Mouse (Mus musculus) heart, embryonic 13.5 days (tissue): ENCODE measurements around the gene Fam124a. TPM values are rescaled to one million over a fixed set of nuclear protein-coding genes. Genes with fewer than 3 reads are reported as not detected.
"Not testable (repeated sequence)": the region's sequence is repeated elsewhere in the genome, so short reads cannot be mapped to it uniquely, and the experiment has no call there.

ENCODE experiments used
- ATAC-seq: fragments of 200-750 bp; cut with Nextera tagmentation; 2 replicates; pipeline ENCODE4 v1.8.0; 2017; ENCODE audit warnings: moderate TSS enrichment; ENCODE audit not compliant: insufficient number of reproducible peaks, low FRiP score, low TSS enrichment; ENCODE audit errors: extremely low read depth
- H3K27ac ChIP-seq: fragments of 300-500 bp; sonication (generic); replicated peaks from 2 replicates; pipeline ENCODE4 v1.5.1; 2015; ENCODE audit warnings: moderate library complexity, mild to moderate bottlenecking, inconsistent platforms
- H3K27me3 ChIP-seq: fragments of 300-500 bp; sonication (generic); replicated peaks from 2 replicates; pipeline ENCODE4 v1.6.1; 2015; ENCODE audit warnings: mild to moderate bottlenecking, inconsistent platforms
- H3K36me3 ChIP-seq: fragments of 300-500 bp; sonication (generic); 2 replicates; pipeline ENCODE4 v1.6.1; 2015; ENCODE audit warnings: mild to moderate bottlenecking, inconsistent platforms
- H3K4me1 ChIP-seq: fragments of 300-500 bp; sonication (generic); 2 replicates; pipeline ENCODE4 v1.6.1; 2015; ENCODE audit warnings: inconsistent platforms
- H3K4me2 ChIP-seq: fragments of 300-500 bp; sonication (generic); 2 replicates; pipeline ENCODE4 v1.6.1; 2015; ENCODE audit warnings: inconsistent platforms, mild to moderate bottlenecking, moderate library complexity
- H3K4me3 ChIP-seq: fragments of 300-500 bp; sonication (generic); 2 replicates; pipeline ENCODE4 v1.5.1; 2015; ENCODE audit warnings: moderate library complexity, mild to moderate bottlenecking, inconsistent platforms
- H3K9ac ChIP-seq: fragments of 300-500 bp; sonication (generic); 2 replicates; pipeline ENCODE4 v1.6.1; 2015; ENCODE audit warnings: inconsistent platforms, mild to moderate bottlenecking, moderate library complexity
- H3K9me3 ChIP-seq: fragments of 300-500 bp; sonication (generic); 2 replicates; pipeline ENCODE4 v1.6.1; 2016; ENCODE audit warnings: inconsistent platforms
- WGBS: fragments of 180-500 bp; shearing (Covaris S2); methylation state at CpG from one replicate; pipeline ENCODE4 v1.1.7; 2015; ENCODE audit warnings: mixed read lengths; 5-methylcytosine and 5-hydroxymethylcytosine counted together
- polyA plus RNA-seq: library from polyadenylated mRNA; unstranded; fragments of >200 nt; fragmentation: Nextera tagmentation; extraction: Ambion mirVana; gene quantifications from 2 replicates; pipeline ENCODE4 v1.2.1, GENCODE M21; 2015

Gene Fam124a
- polyA plus RNA-seq, 1 experiment from 2014 or later = 2.4 TPM

GRCm38 (mm10) chr14:62552771-62553170, 2.8 kb upstream of the Fam124a start:
- H3K36me3 ChIP-seq = no peaks in the 10 kb centered on the region

GRCm38 (mm10) chr14:62553786-62554185, 1.8 kb upstream of the Fam124a start:
- 72% methylated on average over 5 of the region's 5 CpGs for WGBS
- Histone ChIP-seq H3K4me3 (no peak overlapping the region), H3K9ac (no peak overlapping the region), H3K9me3 (no peaks in the 10 kb centered on the region), H3K4me2 (no peak overlapping the region), H3K36me3 (no peaks in the 10 kb centered on the region), H3K27me3 (peaks cover 38% of the 10 kb centered on the region), H3K27ac (no peak overlapping the region), H3K4me1 (peaks cover 15% of the 10 kb centered on the region)
- ATAC-seq = no peak

More at GRCm38 (mm10) chr14:62552771-62553170, 2.8 kb upstream of the Fam124a start:
- peaks cover 31% of the 10 kb centered on the region for H3K27me3 ChIP-seq
- no peak overlapping the region for H3K4me3 ChIP-seq
- H3K9ac ChIP-seq = no peak overlapping the region
- H3K4me1 ChIP-seq = peaks cover 15% of the 10 kb centered on the region
- no peak overlapping the region for H3K4me2 ChIP-seq
- ATAC-seq = no peak
- no peak overlapping the region for H3K27ac ChIP-seq
- 75% methylated on average over 4 of the region's 4 CpGs for WGBS
- H3K9me3 ChIP-seq = no peaks in the 10 kb centered on the region

GRCm38 (mm10) chr14:62555840-62556810, 588 bp downstream of the Fam124a start:
- Histone ChIP-seq H3K4me3 (peak overlapping the region; percentile 75), H3K4me2 (peak overlapping the region; percentile 97), H3K9ac (peak overlapping the region; percentile 84), H3K27ac (no peak overlapping the region), H3K27me3 (peaks cover 38% of the 10 kb centered on the region), H3K9me3 (no peaks in the 10 kb centered on the region), H3K4me1 (peaks cover 20% of the 10 kb centered on the region), H3K36me3 (no peaks in the 10 kb centered on the region)
- 11% methylated on average over 37 of the region's 38 CpGs for WGBS
- 0 out of 2 replicates have a peak, but pooled peaks have one; percentile 21 for ATAC-seq

- 81% methylated on average over 3 of the region's 3 CpGs for WGBS
- Histone ChIP-seq H3K4me3 (no peak overlapping the region), H3K9me3 (no peaks in the 10 kb centered on the region), H3K36me3 (no peaks in the 10 kb centered on the region), H3K9ac (no peak overlapping the region), H3K4me1 (peaks cover 20% of the 10 kb centered on the region), H3K27ac (no peak overlapping the region), H3K4me2 (peak overlapping the region; percentile 97; the same call in 1 of the 2 replicates), H3K27me3 (peaks cover 38% of the 10 kb centered on the region)
- ATAC-seq = no peak
Observed at GRCm38 (mm10) chr14:62557111-62557510, 1.6 kb downstream of the Fam124a start.

- H3K36me3 ChIP-seq = no peaks in the 10 kb centered on the region
- WGBS = 57% methylated on average over 17 of the region's 17 CpGs
- H3K27me3 ChIP-seq = peaks cover 16% of the 10 kb centered on the region
- no peak for ATAC-seq
- no peak overlapping the region for H3K4me2 ChIP-seq
- peaks cover 5% of the 10 kb centered on the region for H3K4me1 ChIP-seq
- no peak overlapping the region for H3K27ac ChIP-seq
- no peaks in the 10 kb centered on the region for H3K9me3 ChIP-seq
- H3K9ac ChIP-seq = 0 out of 2 replicates have a peak overlapping the region, but pooled peaks have one; percentile 14
- H3K4me3 ChIP-seq = no peak overlapping the region
Observed at GRCm38 (mm10) chr14:62561875-62562748, 6.6 kb downstream of the Fam124a start.

GRCm38 (mm10) chr14:62563679-62564078, 8.1 kb downstream of the Fam124a start:
- Histone ChIP-seq H3K4me2 (no peak overlapping the region), H3K4me3 (no peak overlapping the region), H3K27ac (no peak overlapping the region), H3K9me3 (no peaks in the 10 kb centered on the region), H3K27me3 (peaks cover 4% of the 10 kb centered on the region; the same call in 1 of the 2 replicates), H3K9ac (no peak overlapping the region), H3K4me1 (peaks cover 10% of the 10 kb centered on the region), H3K36me3 (no peaks in the 10 kb centered on the region)
- ATAC-seq = no peak
- WGBS = 65% methylated on average over 7 of the region's 7 CpGs

- H3K4me2 ChIP-seq, ATAC-seq, H3K4me3 ChIP-seq, H3K9me3 ChIP-seq, H3K36me3 ChIP-seq, H3K27ac ChIP-seq, H3K9ac ChIP-seq, H3K27me3 ChIP-seq: not testable (repeated sequence)
- WGBS = 79% methylated on average over 9 of the region's 9 CpGs
- peaks cover 20% of the 10 kb centered on the region for H3K4me1 ChIP-seq
Observed at GRCm38 (mm10) chr14:62566821-62567220, 11.3 kb downstream of the Fam124a start, which contains the start of gene Gm4131. TSS of gene Gm4131 (minus strand) at chr14:62566921.

GRCm38 (mm10) chr14:62569463-62569862, 13.9 kb downstream of the Fam124a start:
- no peak overlapping the region for H3K4me2 ChIP-seq
- peak overlapping the region; percentile 70 for H3K27ac ChIP-seq
- 76% methylated on average over 5 of the region's 5 CpGs for WGBS
- H3K9me3 ChIP-seq = no peaks in the 10 kb centered on the region
- peaks cover 30% of the 10 kb centered on the region for H3K4me1 ChIP-seq
- no peak overlapping the region for H3K9ac ChIP-seq
- H3K36me3 ChIP-seq = no peaks in the 10 kb centered on the region
- H3K27me3 ChIP-seq = 0 out of 2 replicates have a peak, but pooled peaks cover 3% of the 10 kb centered on the region
- no peak overlapping the region for H3K4me3 ChIP-seq
- ATAC-seq = no peak

- peak overlapping the region; percentile 70 for H3K27ac ChIP-seq
- no peak overlapping the region for H3K9ac ChIP-seq
- H3K27me3 ChIP-seq = no peaks in the 10 kb centered on the region
- no peak overlapping the region for H3K4me2 ChIP-seq
- H3K4me3 ChIP-seq = no peak overlapping the region
- no peaks in the 10 kb centered on the region for H3K36me3 ChIP-seq
- no peaks in the 10 kb centered on the region for H3K9me3 ChIP-seq
- no peak for ATAC-seq
- WGBS = 22% methylated on average over 4 of the region's 4 CpGs
- peaks cover 30% of the 10 kb centered on the region for H3K4me1 ChIP-seq
Observed at GRCm38 (mm10) chr14:62570299-62570698, 14.8 kb downstream of the Fam124a start.

GRCm38 (mm10) chr14:62573454-62573853, 17.9 kb downstream of the Fam124a start:
- H3K4me3 ChIP-seq = no peak overlapping the region

GRCm38 (mm10) chr14:62574906-62575305, 19.4 kb downstream of the Fam124a start:
- Histone ChIP-seq H3K4me1 (peaks cover 18% of the 10 kb centered on the region), H3K27ac (no peak overlapping the region), H3K9me3 (no peaks in the 10 kb centered on the region), H3K4me2 (no peak overlapping the region), H3K36me3 (no peaks in the 10 kb centered on the region), H3K9ac (no peak overlapping the region), H3K27me3 (no peaks in the 10 kb centered on the region), H3K4me3 (no peak overlapping the region)
- no peak for ATAC-seq
- WGBS = 62% methylated on average over 6 of the region's 6 CpGs

More at GRCm38 (mm10) chr14:62573454-62573853, 17.9 kb downstream of the Fam124a start:
- Histone ChIP-seq H3K4me1 (peaks cover 25% of the 10 kb centered on the region), H3K9ac (no peak overlapping the region), H3K4me2 (peak overlapping the region; percentile 31), H3K27me3 (no peaks in the 10 kb centered on the region), H3K36me3 (no peaks in the 10 kb centered on the region), H3K9me3 (no peaks in the 10 kb centered on the region), H3K27ac (no peak overlapping the region)
- no peak for ATAC-seq
- WGBS = 0% methylated on average over 2 of the region's 3 CpGs
